Mouse (Mus musculus): ENCODE measurements at regions not wholly inside any gene's neighbourhood (a gene's known extent, or its start where the extent isn't known, plus 50 kb on each side); places are given as distances from the start of the nearest gene placed in this dataset.

DNA sequence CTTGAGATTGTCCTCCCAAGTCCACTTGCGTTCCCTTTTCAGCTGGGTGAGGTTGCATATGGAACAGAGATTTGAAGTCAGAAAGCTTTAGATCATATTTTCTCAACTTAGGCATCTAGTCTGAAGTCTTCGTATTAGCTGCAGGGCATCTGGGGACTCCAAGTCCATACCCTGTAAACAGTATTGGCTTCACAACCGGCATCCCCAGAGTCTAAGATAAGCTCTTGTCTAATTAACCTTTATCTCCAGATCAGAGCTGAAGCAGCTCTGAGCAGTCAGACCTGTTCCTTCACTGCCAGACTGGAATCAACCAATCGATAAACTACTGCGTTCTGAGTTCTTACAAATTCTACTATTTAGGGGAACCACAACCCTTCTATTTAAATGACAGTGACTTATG is 422.6 kb upstream of the Gulo start:
- no peak for ATAC-seq (replicated peaks)
- Histone ChIP-seq H3K27ac (replicated peaks) (no peak overlapping the region), H3K27me3 (no peaks in the 10 kb centered on the region), H3K4me3 (no peak overlapping the region), H3K9me3 (no peaks in the 10 kb centered on the region), H3K36me3 (no peaks in the 10 kb centered on the region), H3K4me1 (no peaks in the 10 kb centered on the region), H3K4me2 (replicated peaks) (no peak overlapping the region), H3K9ac (replicated peaks) (no peak overlapping the region)
- 93% methylated on average over 5 of the region's 5 CpGs for WGBS

DNA sequence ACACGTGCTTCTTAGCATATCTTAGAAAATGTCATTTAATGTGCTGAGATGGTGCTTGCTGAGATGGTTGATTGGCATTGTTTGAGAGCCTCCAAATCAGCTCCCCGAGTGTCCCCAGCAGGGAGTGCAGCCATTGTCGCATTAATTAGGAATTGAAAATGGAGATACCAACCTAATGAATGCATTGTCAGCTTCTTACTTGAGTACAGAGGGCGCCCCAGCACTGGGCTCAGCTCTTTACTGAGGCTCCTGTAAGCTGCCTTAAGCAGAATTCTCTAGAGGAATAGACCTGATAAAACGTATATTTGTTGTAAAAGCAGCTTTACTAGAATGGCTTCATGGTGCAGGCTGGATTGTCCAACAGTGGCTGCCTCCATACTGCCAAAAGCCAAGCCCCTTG is 415.1 kb upstream of the Gulo start:
- no peak overlapping the region for H3K9ac ChIP-seq (replicated peaks)
- H3K36me3 ChIP-seq = no peaks in the 10 kb centered on the region
- H3K27me3 ChIP-seq = no peaks in the 10 kb centered on the region
- no peak overlapping the region for H3K4me3 ChIP-seq
- no peak overlapping the region for H3K27ac ChIP-seq (replicated peaks)
- no peaks in the 10 kb centered on the region for H3K9me3 ChIP-seq
- peak; percentile 64; the same call in 1 of the 2 replicates for ATAC-seq (replicated peaks)
- H3K4me2 ChIP-seq (replicated peaks) = peak overlapping the region; percentile 9; the same call in 1 of the 2 replicates
- peaks cover 6% of the 10 kb centered on the region for H3K4me1 ChIP-seq
- under 1% methylated on average over 5 of the region's 5 CpGs for WGBS

Measured in forebrain, embryonic 15.5 days (tissue).